Mouse (Mus musculus) spleen, adult 12 weeks (tissue): ENCODE measurements around the gene Spaca5.

Experiments used
- DNase-seq: peaks from one replicate; pipeline ENCODE4 v3.0.0; 2022; ENCODE audit warnings: low spot score

Gene Spaca5

DNA sequence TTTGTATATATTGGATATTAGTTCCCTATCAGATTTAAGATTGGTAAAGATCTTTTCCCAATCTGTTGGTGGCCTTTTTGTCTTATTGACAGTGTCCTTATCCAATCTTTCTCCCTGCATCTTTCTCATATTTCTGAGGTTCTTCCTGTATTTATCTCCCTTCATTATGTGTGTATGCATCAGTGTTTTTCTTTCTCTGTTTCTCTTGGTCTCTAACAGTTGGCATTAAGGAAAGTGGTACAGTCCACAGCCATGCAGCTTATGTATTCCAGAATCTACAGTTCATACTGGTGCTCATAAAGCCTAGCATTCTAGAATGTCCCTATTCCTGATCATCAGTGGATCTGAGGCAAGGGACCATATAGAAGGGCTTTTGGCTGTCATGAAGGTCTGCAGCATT, at the start of gene Spaca5:
Gene Spaca5 (plus strand): TSS at position 301 of the 400 bp plus-strand sequence.
- DNase-seq, result no peak

GRCm38 (mm10) chrX:21061460-21061859, 6.7 kb upstream of the Spaca5 start:
- no peak for DNase-seq

DNA sequence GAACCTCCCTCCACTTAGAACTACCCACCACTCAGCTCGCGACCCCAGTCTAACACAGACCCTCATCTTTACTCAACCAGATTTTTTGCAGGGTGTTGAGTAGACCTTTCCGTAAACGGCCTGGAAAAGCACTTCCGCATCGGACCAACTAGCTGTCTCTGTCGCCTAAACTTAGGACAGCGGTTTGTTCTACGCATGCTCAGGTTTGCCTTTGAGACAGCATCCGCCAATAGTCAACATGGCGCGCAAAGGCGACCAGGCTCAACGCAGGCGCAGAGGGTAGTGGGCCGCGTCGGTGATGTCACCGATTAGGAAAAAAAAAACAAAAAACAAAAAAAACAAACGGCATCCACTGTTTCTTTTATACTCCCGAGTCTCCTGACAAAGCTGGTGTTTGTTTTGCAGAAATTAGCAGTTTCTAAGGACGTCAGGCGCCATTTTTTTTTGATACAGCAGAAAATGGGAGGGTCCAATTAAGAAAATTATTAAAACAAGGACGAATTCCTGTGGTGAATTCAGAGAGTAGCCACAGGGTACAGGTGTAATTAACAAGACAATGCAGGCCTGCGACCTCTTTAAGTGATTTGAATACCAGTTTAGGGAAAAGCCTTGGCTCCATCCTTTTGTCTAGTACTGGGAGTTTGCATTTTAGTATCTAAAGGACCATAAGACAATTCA, 6.2 kb upstream of the Spaca5 start, which contains the start of gene Zfp182:
Gene Zfp182 (minus strand): TSS at position 451 of the 678 bp plus-strand sequence.
- DNase-seq, result peak; percentile 52

DNA sequence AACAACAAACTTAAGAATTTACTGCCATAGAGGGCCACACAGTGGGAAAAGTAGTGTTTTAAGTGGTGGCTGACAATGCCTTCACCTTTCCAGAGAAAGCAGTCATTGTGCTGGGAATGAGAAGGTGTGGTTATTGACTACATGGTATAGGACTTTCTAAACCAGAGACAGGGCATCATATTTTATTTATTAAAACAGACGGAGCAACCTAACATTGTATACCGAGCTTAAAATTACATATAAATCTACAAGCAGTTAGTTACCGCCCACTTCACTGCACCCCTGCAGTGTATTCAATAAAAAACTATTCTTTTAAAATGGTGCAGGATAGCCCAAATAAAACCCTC, 5.7 kb upstream of the Spaca5 start:
- no peak for DNase-seq

DNA sequence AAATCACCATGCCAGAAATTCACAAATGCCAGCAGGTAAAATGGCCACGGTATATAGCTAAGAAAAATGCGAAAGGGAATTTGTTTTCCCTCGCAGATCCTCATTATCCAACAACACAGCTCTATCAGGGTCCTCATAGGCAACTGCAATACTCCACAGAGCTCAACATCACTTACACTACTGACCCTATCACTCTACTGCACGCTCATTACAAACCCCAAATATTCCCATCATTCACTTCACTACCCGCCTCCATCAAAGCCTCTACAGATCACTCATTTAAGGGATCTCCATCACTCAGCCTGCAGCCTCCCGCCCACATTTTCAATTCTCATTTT, 20.4 kb downstream of the Spaca5 start:
- no peak for DNase-seq

DNA sequence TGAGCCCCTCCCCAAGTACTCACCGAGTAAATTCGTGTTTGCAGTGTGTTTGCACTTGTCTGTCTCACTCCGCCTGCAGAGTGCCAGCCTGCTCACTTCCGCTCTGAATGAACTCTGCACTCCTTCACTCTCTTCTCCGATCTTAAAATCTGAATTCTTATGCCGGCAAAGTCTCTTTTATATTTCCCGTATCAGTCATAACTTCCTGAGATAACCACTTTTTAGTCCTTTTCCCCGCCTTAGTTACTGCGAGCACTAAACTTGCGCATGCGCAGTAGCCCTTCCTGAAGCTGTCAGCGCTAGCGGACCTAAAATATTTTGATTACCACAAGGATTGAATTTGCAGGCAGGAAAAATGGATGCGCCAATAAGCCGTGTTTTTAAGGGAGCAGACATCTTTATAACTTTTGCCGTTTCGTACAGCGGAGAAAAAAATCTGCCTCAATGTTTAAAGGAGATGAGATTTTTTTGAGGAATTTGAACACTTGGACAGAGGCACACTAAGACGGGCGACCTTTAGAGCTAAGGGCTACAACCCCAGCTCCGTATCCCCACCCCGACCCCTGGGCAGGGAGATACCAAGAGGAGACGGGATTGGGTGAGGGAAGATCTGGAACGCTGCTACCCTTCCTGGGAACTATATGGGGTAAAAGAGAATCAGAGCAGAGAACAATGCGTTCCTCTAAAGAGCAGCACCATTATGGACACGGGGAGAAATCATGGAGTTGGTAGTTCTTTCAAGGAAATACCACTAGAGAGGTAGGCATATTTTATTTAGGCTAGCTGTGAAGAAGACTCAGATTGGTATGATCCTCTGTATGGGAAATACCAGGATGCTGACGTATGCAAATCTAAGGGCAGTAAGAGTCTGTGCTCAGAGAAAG, 21.0 kb downstream of the Spaca5 start, which contains the start of gene Zfp300:
Gene Zfp300 (minus strand): TSS at position 545 of the 884 bp plus-strand sequence.
- peak; percentile 9 for DNase-seq

- DNase-seq, result no peak
Observed at GRCm38 (mm10) chrX:21089867-21090239, 21.6 kb downstream of the Spaca5 start.

DNA sequence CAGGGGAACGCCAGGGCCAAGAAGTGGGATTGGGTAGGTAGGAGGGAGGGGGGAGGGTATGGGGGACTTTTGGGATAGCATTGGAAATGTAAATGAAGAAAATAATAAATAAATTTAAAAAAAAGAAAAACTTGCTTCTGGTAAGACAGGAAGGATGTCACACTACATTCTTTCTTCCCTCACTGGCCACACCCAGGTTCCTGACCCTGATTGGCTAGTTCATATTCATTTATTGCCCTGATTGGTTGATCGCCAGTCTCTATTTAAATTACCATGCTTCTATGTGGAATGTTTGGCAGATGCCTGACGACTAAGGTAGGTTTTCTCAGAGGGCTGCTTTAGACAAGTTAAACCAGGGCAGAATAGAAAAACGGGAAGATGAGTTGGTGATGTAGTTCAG, 47.3 kb downstream of the Spaca5 start, which contains the start of gene Ssxa1:
Gene Ssxa1 (plus strand): TSS at position 301 of the 400 bp plus-strand sequence.
- no peak for DNase-seq
